Mouse (Mus musculus): Measurements from ENCODE around the gene Odf3b. TPM values are rescaled to one million over a fixed set of nuclear protein-coding genes. Genes with fewer than 3 reads are reported as not detected.

Gene Odf3b
- under 1 TPM; 0.44 to 0.71 TPM for total RNA-seq (2021)
- long read RNA-seq, experiment 1: 0 reads
- long read RNA-seq, experiment 2, partial matches to known transcripts: 0 of 2 reads
- long read RNA-seq, experiment 2, other reads (novel, unspliced or antisense): 1 of 2 reads

DNA sequence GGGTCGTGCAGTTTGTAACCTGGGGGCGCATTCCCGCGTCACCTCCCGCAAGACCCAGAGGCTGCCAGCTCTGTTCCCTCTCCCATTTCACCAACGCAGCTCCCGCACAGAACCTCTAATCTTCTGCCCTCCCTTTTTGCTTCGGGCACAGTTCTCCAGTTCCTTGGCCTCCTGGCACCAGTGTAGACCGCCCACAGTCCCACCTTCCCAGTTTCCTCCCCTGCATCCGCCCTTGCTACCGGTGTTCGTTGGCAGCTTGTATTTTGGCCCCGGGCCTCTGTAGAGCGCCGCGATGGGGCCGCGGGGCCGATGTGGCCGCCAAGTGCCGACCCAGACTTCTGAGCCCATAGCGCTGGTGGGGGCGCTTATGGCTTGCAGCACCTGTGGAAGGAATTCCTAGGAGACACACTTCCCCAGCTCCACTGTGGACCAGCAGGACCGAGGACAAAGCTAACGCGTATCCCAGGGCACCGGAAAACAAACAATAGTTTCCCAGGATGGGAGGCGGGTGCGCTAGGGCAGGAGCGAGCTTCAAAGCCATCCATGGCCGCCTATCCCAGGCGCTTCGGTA lies at the start of gene Odf3b:
Odf3b (minus strand) TSS at position 452 of the 571 bp plus-strand sequence.
- no peak for DNase-seq (ENCODE audit: low spot score in 2 of 2)

GRCm38 (mm10) chr15:89428136-89428790 lies 49.2 kb upstream of the Odf3b start:
- DNase-seq (ENCODE audit: low spot score in 2 of 2): no peak

DNA sequence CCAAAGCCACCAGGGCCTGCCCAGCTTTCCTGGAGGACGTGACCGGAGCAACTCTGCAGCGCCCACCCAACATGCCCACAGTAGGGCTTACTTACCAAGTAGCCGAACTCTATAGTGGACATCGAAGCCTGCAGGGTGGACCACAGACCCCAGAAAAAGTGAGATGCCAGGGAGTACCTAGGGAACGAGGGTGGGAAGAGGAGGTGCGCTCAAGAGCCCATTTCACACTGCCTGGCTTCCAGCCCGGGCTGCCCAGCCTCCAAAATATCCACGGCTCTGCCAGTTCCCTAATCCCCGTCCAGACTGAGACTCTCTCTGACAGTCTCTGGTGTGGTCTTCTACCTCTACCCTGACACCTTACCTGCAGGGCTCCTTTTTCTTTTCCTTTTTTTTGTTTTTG lies 47.6 kb upstream of the Odf3b start:
- no peak for DNase-seq (ENCODE audit: low spot score in 2 of 2)

GRCm38 (mm10) chr15:89425711-89426121 lies 46.6 kb upstream of the Odf3b start, which contains the start of gene Cpt1b:
Gene Cpt1b (minus strand): TSS chr15:89425863.
- no peak for DNase-seq (ENCODE audit: low spot score in 2 of 2)

DNA sequence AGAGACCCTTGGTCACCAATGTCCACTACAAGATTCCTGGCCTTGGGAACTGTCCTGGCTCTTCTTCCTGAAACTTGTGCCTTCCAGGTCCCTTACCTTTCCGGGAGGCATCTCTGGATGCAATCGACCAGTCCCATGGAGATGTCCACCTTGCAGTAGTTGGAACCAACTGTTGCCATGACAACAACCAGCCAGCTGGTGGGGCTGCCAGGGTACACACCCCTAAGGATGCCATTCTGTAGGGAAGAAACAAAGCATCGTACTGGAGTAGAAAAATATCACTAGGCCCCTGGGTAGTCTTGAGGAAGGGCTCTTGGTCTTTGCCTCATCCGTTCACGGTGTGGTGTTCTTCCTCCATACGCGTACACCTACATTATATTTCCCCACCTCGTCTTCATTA lies 45.5 kb upstream of the Odf3b start:
- no peak for DNase-seq (ENCODE audit: low spot score in 2 of 2)

- no peak for DNase-seq (ENCODE audit: low spot score in 2 of 2)
These were observed 42.9 kb upstream of the Odf3b start for GRCm38 (mm10) chr15:89421938-89422337.

DNA sequence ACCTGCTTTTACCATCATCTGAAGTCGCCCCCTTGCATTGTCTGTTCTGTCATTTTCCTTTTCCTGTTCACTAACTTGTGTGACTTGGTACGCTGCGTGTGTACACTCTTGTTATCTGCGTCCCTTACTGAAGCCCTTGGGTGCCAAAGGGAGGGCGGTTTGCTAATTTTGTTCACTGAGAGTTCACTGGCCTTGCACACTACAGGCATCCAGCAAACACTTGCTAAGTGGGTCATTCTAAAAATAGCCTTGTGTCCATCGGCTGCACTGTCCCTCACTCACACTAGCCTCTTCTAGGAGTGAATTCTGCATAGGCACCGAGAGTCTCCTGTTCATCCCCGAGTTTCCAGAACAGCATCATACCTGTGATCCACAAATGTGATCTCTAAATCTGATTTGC lies 36.2 kb upstream of the Odf3b start:
- no peak for DNase-seq (ENCODE audit: low spot score in 2 of 2)

- DNase-seq (ENCODE audit: low spot score in 2 of 2): no peak
These were observed 31.0 kb upstream of the Odf3b start, which contains the start of gene Syce3 for GRCm38 (mm10) chr15:89410118-89410517. Gene Syce3 (minus strand): TSS chr15:89410503.

GRCm38 (mm10) chr15:89406691-89407090 lies 27.6 kb upstream of the Odf3b start:
- DNase-seq (ENCODE audit: low spot score in 2 of 2): no peak

DNA sequence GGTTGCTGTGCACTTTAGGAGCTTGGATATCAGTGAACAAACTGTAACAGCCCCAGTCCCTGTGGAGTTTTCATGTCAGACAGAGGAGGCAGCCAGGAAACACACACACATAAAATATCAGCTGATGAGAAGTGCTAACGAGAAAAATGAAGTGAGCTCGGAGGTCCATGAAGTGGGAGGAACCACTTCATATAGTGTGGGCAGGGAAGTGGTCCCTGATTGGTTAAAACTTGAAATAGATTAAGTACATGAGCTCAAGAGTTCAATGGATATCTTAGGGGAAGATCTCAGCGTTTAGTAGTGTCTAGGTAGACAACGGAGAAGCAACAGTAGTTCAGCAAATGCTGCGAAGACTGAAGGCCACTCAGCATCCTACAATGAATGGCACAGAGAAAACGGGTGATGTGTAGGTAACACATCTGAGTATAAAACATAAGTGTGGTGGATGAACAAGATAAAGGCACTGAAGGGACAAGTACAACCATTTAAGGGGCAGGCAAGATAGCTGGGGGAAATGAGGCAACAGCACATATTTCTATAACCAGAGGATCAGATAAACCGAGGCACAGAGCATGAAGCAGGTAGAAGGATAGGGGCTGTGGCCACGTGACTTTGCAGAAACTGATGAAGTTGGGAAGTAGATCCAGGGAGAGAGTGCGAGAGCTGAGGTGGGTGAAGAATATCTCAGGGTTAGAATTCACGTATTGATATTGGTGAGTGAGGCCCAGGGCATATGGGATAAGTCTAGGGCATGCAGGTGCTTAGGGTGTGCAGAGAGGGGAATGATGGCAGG lies 25.9 kb upstream of the Odf3b start:
- no peak for DNase-seq (ENCODE audit: low spot score in 2 of 2)

GRCm38 (mm10) chr15:89402471-89402870 lies 23.4 kb upstream of the Odf3b start:
- no peak for DNase-seq (ENCODE audit: low spot score in 2 of 2)

- no peak for DNase-seq (ENCODE audit: low spot score in 2 of 2)
These were observed 20.6 kb upstream of the Odf3b start for GRCm38 (mm10) chr15:89399716-89400115.

DNA sequence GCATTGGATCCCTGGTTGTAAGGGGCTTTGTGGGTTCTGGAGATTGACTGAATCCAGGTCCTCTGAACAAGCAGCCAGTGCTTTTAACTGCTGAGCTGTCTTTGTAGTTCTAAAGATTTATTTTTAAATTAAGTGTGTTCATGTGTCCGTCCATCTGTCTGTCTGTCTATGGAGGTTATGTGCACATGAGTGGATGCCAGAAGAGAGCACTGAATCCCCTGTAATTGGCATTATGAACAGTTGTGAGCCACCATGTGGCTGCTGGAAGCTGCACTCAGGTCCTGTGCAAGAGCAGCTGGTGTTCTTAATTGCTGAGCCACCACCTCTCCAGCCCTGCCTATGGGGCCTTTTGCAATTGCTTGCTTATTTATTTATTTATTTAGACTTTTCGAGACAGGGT lies 19.1 kb upstream of the Odf3b start:
- no peak for DNase-seq (ENCODE audit: low spot score in 2 of 2)

- DNase-seq (ENCODE audit: low spot score in 2 of 2): no peak
These were observed 17.8 kb upstream of the Odf3b start for GRCm38 (mm10) chr15:89396883-89397282.

DNA sequence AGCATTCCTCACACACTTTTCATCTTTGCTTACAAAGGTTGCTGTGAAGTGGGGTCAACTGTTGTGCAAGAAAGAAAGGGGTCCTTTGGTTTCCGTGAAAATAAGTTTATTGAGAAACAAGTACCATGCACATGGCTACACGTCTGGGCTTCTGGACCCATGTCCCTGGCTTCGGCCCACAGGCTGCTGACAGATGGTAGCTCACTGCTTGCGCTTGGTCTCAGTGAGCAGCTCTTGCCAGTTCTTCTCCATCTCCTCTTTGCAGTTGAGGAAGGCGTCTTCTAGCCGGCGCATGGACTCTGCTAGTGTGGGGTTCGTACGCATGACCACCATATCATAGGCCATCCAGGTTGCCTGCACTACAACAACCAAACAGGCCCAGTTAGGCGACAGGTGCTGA lies 11.0 kb upstream of the Odf3b start:
- no peak for DNase-seq (ENCODE audit: low spot score in 2 of 2)

GRCm38 (mm10) chr15:89387127-89387526 lies 8.0 kb upstream of the Odf3b start:
- DNase-seq (ENCODE audit: low spot score in 2 of 2): no peak

GRCm38 (mm10) chr15:89384617-89385016 lies 5.5 kb upstream of the Odf3b start, which contains the start of gene Klhdc7b:
Gene Klhdc7b (plus strand): TSS chr15:89384917.
- DNase-seq (ENCODE audit: low spot score in 2 of 2): no peak

DNA sequence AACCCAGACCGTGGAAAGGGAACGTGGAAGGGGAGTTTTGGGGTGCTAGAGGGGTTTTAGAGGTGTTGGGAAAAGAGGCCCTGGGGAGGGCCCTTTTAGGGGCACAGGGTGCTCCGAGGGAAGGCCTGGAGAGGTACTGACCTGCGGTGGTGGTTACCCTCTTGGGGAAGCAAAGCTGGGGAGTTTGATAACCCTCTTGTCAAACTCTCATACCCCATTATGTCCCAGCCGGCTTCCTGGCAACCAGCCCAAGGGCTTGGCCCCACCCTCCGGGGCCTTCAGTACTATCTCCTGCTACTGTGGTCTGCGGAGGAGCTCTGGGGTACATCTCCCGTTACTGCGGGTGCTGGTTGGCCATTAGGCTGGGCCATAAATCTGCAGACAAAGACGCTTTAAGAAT lies 347 bp upstream of the Odf3b start:
- DNase-seq (ENCODE audit: low spot score in 2 of 2): no peak

GRCm38 (mm10) chr15:89377938-89378828 lies 899 bp downstream of the Odf3b start:
- DNase-seq (ENCODE audit: low spot score in 2 of 2): no peak

GRCm38 (mm10) chr15:89377362-89377761 lies 1.7 kb downstream of the Odf3b start:
- DNase-seq (ENCODE audit: low spot score in 2 of 2): no peak

GRCm38 (mm10) chr15:89376957-89377356 lies 2.1 kb downstream of the Odf3b start, which contains the start of gene Tymp:
Gene Tymp (minus strand): TSS chr15:89377039.
- DNase-seq (ENCODE audit: low spot score in 2 of 2): no peak

All from gastrocnemius, postnatal 4 days (tissue).